Mouse (Mus musculus): ENCODE measurements at regions not wholly inside any gene's neighbourhood (a gene's known extent, or its start where the extent isn't known, plus 50 kb on each side); places are given as distances from the start of the nearest gene placed in this dataset.

DNA sequence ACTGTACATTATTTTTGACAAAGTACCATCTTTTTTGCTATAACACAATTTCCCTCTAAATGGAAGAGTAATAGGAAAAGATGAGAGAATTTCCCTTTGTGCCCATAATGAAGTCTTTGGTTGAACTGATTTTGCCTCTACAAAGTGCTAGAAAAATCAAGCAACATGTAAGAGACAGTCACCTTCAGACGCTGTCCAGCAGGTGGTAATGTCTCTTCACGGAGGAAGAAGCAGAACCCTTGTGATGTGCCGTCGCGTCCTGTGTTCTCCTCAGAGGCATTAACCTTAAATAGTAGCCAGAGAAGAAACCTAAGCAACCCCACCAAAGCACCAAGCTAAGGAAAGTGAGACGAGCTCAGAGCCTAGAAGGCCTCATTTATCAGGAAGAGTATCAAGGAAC is 275.7 kb downstream of the Gm45692 start:
- peak in 1 of 2 experiments; percentile 20 for DNase-seq
- Histone ChIP-seq H3K4me1 (ENCODE audit: control insufficient read depth, insufficient read depth, low read length) (no peaks in the 10 kb centered on the region), H3K27me3 (ENCODE audit: control insufficient read depth, insufficient read depth, low read length) (no peaks in the 10 kb centered on the region), H3K4me3 (replicated peaks; ENCODE audit: insufficient read depth, low read depth, low read length) (no peak overlapping the region), H3K27ac (ENCODE audit: insufficient read depth, low read length) (no peak overlapping the region)
- TF ChIP-seq POLR2A (IDR thresholded peaks at IDR 0.05; ENCODE audit: borderline replicate concordance, insufficient read depth, low read length) (no peak), CTCF (IDR thresholded peaks at IDR 0.05; ENCODE audit: borderline replicate concordance, insufficient read depth, low read depth, low read length) (peak; percentile 31; the same call in 1 of the 2 replicates)
- 67% methylated on average over 6 of the region's 6 CpGs for WGBS

DNA sequence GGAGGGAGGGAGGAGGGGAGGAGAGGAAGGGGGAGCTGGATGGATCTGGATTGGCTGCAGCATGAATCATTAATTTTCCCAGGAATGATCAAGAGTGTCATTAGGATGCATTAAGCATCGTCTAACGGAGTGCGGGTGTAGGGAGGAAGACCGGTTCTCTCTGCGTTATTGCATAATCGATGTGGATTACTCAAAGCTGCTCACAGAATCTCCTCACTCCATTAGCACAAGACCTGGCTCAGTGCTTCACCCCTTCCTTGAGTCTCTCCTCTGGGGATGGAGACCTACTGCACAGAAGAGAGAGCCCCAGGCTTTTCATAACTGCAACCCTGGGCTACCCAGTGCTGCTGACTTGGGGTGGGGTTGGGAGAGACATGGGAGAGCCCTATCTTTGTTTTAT is 300.7 kb downstream of the Gm45692 start:
- no peak for TF ChIP-seq CTCF (IDR thresholded peaks at IDR 0.05; ENCODE audit: borderline replicate concordance, insufficient read depth, low read depth, low read length)
- no peak for TF ChIP-seq POLR2A (IDR thresholded peaks at IDR 0.05; ENCODE audit: borderline replicate concordance, insufficient read depth, low read length)
- no peaks in the 10 kb centered on the region for H3K4me1 ChIP-seq (ENCODE audit: control insufficient read depth, insufficient read depth, low read length)
- no peaks in the 10 kb centered on the region for H3K27me3 ChIP-seq (ENCODE audit: control insufficient read depth, insufficient read depth, low read length)
- 87% methylated on average over 6 of the region's 6 CpGs for WGBS
- no peak overlapping the region for H3K27ac ChIP-seq (ENCODE audit: insufficient read depth, low read length)
- DNase-seq = no peak
- no peak overlapping the region for H3K4me3 ChIP-seq (replicated peaks; ENCODE audit: insufficient read depth, low read depth, low read length)

GRCm38 (mm10) chr8:26420536-26420935 is 301.2 kb downstream of the Gm45692 start:
- no peak overlapping the region for H3K4me3 ChIP-seq (replicated peaks; ENCODE audit: insufficient read depth, low read depth, low read length)
- H3K27me3 ChIP-seq (ENCODE audit: control insufficient read depth, insufficient read depth, low read length) = no peaks in the 10 kb centered on the region
- no peak for DNase-seq
- TF ChIP-seq CTCF (IDR thresholded peaks at IDR 0.05; ENCODE audit: borderline replicate concordance, insufficient read depth, low read depth, low read length) (no peak), POLR2A (IDR thresholded peaks at IDR 0.05; ENCODE audit: borderline replicate concordance, insufficient read depth, low read length) (no peak)
- no peaks in the 10 kb centered on the region for H3K4me1 ChIP-seq (ENCODE audit: control insufficient read depth, insufficient read depth, low read length)
- no peak overlapping the region for H3K27ac ChIP-seq (ENCODE audit: insufficient read depth, low read length)
- 93% methylated on average over 10 of the region's 10 CpGs for WGBS

DNA sequence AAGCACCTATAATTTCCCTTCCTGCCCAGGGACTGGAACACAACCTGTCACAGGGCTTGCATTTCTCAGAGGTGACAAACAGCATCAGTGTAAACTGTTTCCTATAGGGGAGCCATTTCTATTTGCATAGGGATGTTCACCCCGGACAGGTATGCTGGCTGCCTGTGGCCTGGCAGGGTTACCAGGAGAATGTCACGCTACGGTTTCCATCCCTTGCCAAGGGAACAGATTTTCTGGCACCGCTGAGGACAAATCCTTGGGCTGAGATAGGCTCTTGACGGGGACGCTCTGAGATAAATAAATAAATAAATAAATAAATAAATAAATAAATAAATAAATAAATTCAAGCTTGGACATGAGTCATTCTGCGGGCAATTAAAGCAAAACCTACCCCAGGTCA is 308.0 kb downstream of the Gm45692 start:
- TF ChIP-seq CTCF (IDR thresholded peaks at IDR 0.05; ENCODE audit: borderline replicate concordance, insufficient read depth, low read depth, low read length) = no peak
- TF ChIP-seq POLR2A (IDR thresholded peaks at IDR 0.05; ENCODE audit: borderline replicate concordance, insufficient read depth, low read length) = no peak
- 19% methylated on average over 7 of the region's 7 CpGs for WGBS
- H3K27ac ChIP-seq (ENCODE audit: insufficient read depth, low read length) = no peak overlapping the region
- peak; percentile 40 to 73 for DNase-seq
- no peak overlapping the region for H3K4me3 ChIP-seq (replicated peaks; ENCODE audit: insufficient read depth, low read depth, low read length)
- H3K4me1 ChIP-seq (ENCODE audit: control insufficient read depth, insufficient read depth, low read length) = peaks cover 16% of the 10 kb centered on the region; the same call in 1 of the 2 replicates
- no peaks in the 10 kb centered on the region for H3K27me3 ChIP-seq (ENCODE audit: control insufficient read depth, insufficient read depth, low read length)

GRCm38 (mm10) chr8:26429751-26430327 is 310.5 kb downstream of the Gm45692 start:
- Histone ChIP-seq H3K27ac (ENCODE audit: insufficient read depth, low read length) (no peak overlapping the region), H3K4me3 (replicated peaks; ENCODE audit: insufficient read depth, low read depth, low read length) (no peak overlapping the region), H3K4me1 (ENCODE audit: control insufficient read depth, insufficient read depth, low read length) (peaks cover 16% of the 10 kb centered on the region; the same call in 1 of the 2 replicates), H3K27me3 (ENCODE audit: control insufficient read depth, insufficient read depth, low read length) (no peaks in the 10 kb centered on the region)
- WGBS = 16% methylated on average over 8 of the region's 8 CpGs
- DNase-seq = peak; percentile 25 to 71
- TF ChIP-seq CTCF (IDR thresholded peaks at IDR 0.05; ENCODE audit: borderline replicate concordance, insufficient read depth, low read depth, low read length) = no peak
- no peak for TF ChIP-seq POLR2A (IDR thresholded peaks at IDR 0.05; ENCODE audit: borderline replicate concordance, insufficient read depth, low read length)

DNA sequence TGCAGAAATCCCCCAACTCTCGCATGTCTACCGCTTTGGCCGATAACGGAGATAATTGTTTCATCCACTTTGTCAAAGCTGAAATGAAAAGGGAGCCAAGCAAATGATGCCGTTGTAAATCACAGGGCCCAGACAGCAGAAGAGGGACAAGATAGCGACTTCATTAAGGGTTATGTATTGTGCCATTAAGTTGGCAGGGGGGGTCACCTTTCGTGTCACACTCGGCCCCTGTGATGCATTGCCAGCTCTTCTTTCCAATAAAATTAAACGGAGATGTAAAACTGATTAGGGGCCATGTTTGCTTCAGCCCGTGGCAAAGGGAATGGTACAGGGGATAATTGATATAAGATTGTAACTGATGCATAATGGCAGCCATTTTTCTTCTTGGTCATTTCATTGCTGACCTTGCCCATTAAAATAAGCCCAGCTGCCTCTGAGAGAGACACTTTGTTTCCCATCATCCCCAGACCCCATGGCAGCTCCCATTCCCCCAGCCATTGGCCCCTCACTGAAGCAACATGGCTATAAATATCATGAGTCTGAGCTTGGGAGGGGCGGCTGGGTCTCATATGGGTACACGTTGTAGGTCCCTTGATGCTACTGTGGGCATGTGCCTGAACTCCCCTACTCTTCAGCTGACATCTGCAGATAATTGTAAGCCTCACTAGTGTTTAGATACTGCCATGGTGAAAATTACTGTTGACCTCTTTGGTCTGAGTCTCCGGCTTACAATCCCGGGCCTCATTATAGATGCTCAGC is 313.0 kb downstream of the Gm45692 start:
- no peaks in the 10 kb centered on the region for H3K27me3 ChIP-seq (ENCODE audit: control insufficient read depth, insufficient read depth, low read length)
- H3K4me3 ChIP-seq (replicated peaks; ENCODE audit: insufficient read depth, low read depth, low read length) = no peak overlapping the region
- no peak overlapping the region for H3K27ac ChIP-seq (ENCODE audit: insufficient read depth, low read length)
- no peak for DNase-seq
- 92% methylated on average over 14 of the region's 14 CpGs for whole genome bisulfite sequencing
- peaks cover 14% of the 10 kb centered on the region; the same call in 1 of the 2 replicates for H3K4me1 ChIP-seq (ENCODE audit: control insufficient read depth, insufficient read depth, low read length)
- no peak for TF ChIP-seq CTCF (IDR thresholded peaks at IDR 0.05; ENCODE audit: borderline replicate concordance, insufficient read depth, low read depth, low read length)
- TF ChIP-seq POLR2A (IDR thresholded peaks at IDR 0.05; ENCODE audit: borderline replicate concordance, insufficient read depth, low read length) = no peak

- Histone ChIP-seq H3K4me3 (replicated peaks; ENCODE audit: insufficient read depth, low read depth, low read length) (no peak overlapping the region), H3K4me1 (ENCODE audit: control insufficient read depth, insufficient read depth, low read length) (peaks cover 11% of the 10 kb centered on the region)
- no peak for TF ChIP-seq CTCF (IDR thresholded peaks at IDR 0.05; ENCODE audit: borderline replicate concordance, insufficient read depth, low read depth, low read length)
- TF ChIP-seq POLR2A (IDR thresholded peaks at IDR 0.05; ENCODE audit: borderline replicate concordance, insufficient read depth, low read length) = no peak
These were observed 316.9 kb downstream of the Gm45692 start for GRCm38 (mm10) chr8:26436236-26436635.

GRCm38 (mm10) chr8:26437571-26437970 is 318.2 kb downstream of the Gm45692 start:
- TF ChIP-seq POLR2A (IDR thresholded peaks at IDR 0.05; ENCODE audit: borderline replicate concordance, insufficient read depth, low read length) (no peak), CTCF (IDR thresholded peaks at IDR 0.05; ENCODE audit: borderline replicate concordance, insufficient read depth, low read depth, low read length) (no peak)
- Histone ChIP-seq H3K4me3 (replicated peaks; ENCODE audit: insufficient read depth, low read depth, low read length) (no peak overlapping the region), H3K27me3 (ENCODE audit: control insufficient read depth, insufficient read depth, low read length) (no peaks in the 10 kb centered on the region), H3K27ac (ENCODE audit: insufficient read depth, low read length) (no peak overlapping the region), H3K4me1 (ENCODE audit: control insufficient read depth, insufficient read depth, low read length) (peaks cover 13% of the 10 kb centered on the region)
- no peak for DNase-seq
- WGBS = 86% methylated on average over 3 of the region's 3 CpGs

More at GRCm38 (mm10) chr8:26436236-26436635, 316.9 kb downstream of the Gm45692 start:
- Histone ChIP-seq H3K27me3 (ENCODE audit: control insufficient read depth, insufficient read depth, low read length) (no peaks in the 10 kb centered on the region), H3K27ac (ENCODE audit: insufficient read depth, low read length) (no peak overlapping the region)
- 79% methylated on average over 11 of the region's 11 CpGs for WGBS
- no peak for DNase-seq

All from cerebellum, adult 2 months (tissue).